Mouse (Mus musculus): ENCODE measurements around the gene Add3. TPM values are rescaled to one million over a fixed set of nuclear protein-coding genes. Genes with fewer than 3 reads are reported as not detected.

Add3 gene
- polyA plus RNA-seq, 1 experiment from 2014 or later: 29.9 TPM

DNA sequence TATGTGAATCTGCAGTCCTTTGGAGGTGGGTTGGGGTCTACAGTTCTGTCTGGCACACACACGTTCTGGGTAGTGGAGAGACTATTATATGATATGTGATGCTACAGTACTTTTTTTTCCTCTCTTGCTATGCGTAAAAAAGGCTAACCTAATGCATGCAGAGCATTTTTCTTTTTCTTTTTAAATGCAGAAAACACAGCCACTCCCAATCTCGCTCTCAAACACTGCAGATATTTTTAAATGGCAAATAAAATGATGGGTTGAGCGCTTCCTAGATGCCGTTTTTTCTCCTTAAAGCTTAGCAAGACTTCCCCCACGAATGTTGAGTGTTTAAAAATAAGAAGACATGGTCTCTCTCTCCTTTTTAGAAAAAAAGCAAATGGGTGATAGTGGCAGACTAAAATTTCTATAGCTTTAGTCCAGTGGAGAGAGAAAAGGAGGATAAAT lies 584 bp downstream of the Add3 start:
- Histone ChIP-seq H3K36me3 (no peaks in the 10 kb centered on the region), H3K9ac (replicated peaks) (peak overlapping the region; percentile 57), H3K27ac (replicated peaks) (peak overlapping the region; percentile 76), H3K27me3 (no peaks in the 10 kb centered on the region), H3K4me1 (peaks cover 33% of the 10 kb centered on the region), H3K9me3 (no peaks in the 10 kb centered on the region), H3K4me2 (replicated peaks) (peak overlapping the region; percentile 97), H3K4me3 (peak overlapping the region; percentile 91)
- 5% methylated on average over 6 of the region's 6 CpGs for WGBS
- no peak for ATAC-seq (replicated peaks)

GRCm38 (mm10) chr19:53141251-53142072 lies 1.2 kb downstream of the Add3 start:
- peaks cover 33% of the 10 kb centered on the region for H3K4me1 ChIP-seq
- ATAC-seq (replicated peaks): no peak; the same call in 1 of the 2 replicates

GRCm38 (mm10) chr19:53142190-53143107 lies 2.2 kb downstream of the Add3 start:
- H3K4me1 ChIP-seq: peaks cover 30% of the 10 kb centered on the region
- H3K27me3 ChIP-seq: no peaks in the 10 kb centered on the region
- ATAC-seq (replicated peaks): peak; percentile 94
- no peaks in the 10 kb centered on the region for H3K36me3 ChIP-seq
- H3K4me3 ChIP-seq: peak overlapping the region; percentile 91
- H3K9me3 ChIP-seq: no peaks in the 10 kb centered on the region
- peak overlapping the region; percentile 76 for H3K9ac ChIP-seq (replicated peaks)
- H3K4me2 ChIP-seq (replicated peaks): peak overlapping the region; percentile 97
- under 1% methylated on average over 84 of the region's 84 CpGs for WGBS
- peak overlapping the region; percentile 54 for H3K27ac ChIP-seq (replicated peaks)

More at GRCm38 (mm10) chr19:53141251-53142072, 1.2 kb downstream of the Add3 start:
- peak overlapping the region; percentile 91 for H3K4me3 ChIP-seq
- peak overlapping the region; percentile 76 for H3K9ac ChIP-seq (replicated peaks)
- peak overlapping the region; percentile 76 for H3K27ac ChIP-seq (replicated peaks)
- no peaks in the 10 kb centered on the region for H3K9me3 ChIP-seq
- 1% methylated on average over 23 of the region's 23 CpGs for WGBS
- H3K36me3 ChIP-seq: no peaks in the 10 kb centered on the region
- H3K4me2 ChIP-seq (replicated peaks): peak overlapping the region; percentile 97
- H3K27me3 ChIP-seq: no peaks in the 10 kb centered on the region

GRCm38 (mm10) chr19:53143108-53143971 lies 3.1 kb downstream of the Add3 start:
- no peaks in the 10 kb centered on the region for H3K36me3 ChIP-seq
- peak overlapping the region; percentile 91 for H3K4me3 ChIP-seq
- no peak for ATAC-seq (replicated peaks)
- H3K4me1 ChIP-seq: peaks cover 30% of the 10 kb centered on the region
- no peaks in the 10 kb centered on the region for H3K9me3 ChIP-seq
- WGBS: under 1% methylated on average over 48 of the region's 48 CpGs
- peak overlapping the region; percentile 97 for H3K4me2 ChIP-seq (replicated peaks)
- peak overlapping the region; percentile 54; the same call in 1 of the 2 replicates for H3K27ac ChIP-seq (replicated peaks)
- H3K27me3 ChIP-seq: no peaks in the 10 kb centered on the region
- peak overlapping the region; percentile 76 for H3K9ac ChIP-seq (replicated peaks)

DNA sequence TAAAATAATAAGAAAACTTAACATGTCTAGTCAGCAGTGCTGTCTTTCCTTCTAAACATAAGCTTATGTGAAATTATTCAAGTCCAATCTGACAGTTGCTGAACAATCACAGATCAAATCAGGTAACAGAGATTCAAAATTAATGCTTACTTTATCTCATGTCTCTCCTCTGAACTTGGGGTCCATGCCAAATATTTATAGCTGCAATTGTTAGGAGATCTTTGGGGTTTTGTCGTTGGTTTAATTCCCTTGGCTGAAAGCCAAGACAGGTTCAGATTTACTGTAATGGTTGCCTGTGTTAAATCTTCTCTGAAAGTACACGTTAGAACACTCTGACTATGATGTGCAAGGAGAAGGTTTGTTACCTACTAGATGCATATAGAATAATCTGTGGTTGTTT lies 4.8 kb downstream of the Add3 start:
- 9% methylated on average over 2 of the region's 2 CpGs for WGBS
- Histone ChIP-seq H3K9ac (replicated peaks) (no peak overlapping the region), H3K36me3 (no peaks in the 10 kb centered on the region), H3K27me3 (no peaks in the 10 kb centered on the region), H3K4me2 (replicated peaks) (no peak overlapping the region), H3K27ac (replicated peaks) (no peak overlapping the region), H3K9me3 (no peaks in the 10 kb centered on the region), H3K4me1 (peaks cover 30% of the 10 kb centered on the region), H3K4me3 (no peak overlapping the region)
- ATAC-seq (replicated peaks): no peak

GRCm38 (mm10) chr19:53149381-53149780 lies 9.1 kb downstream of the Add3 start:
- no peaks in the 10 kb centered on the region for H3K36me3 ChIP-seq
- 12% methylated on average over 3 of the region's 3 CpGs for WGBS
- H3K4me3 ChIP-seq: no peak overlapping the region
- no peaks in the 10 kb centered on the region for H3K9me3 ChIP-seq
- peaks cover under 1% of the 10 kb centered on the region; the same call in 1 of the 2 replicates for H3K4me1 ChIP-seq
- H3K27me3 ChIP-seq: no peaks in the 10 kb centered on the region
- no peak for ATAC-seq (replicated peaks)
- no peak overlapping the region for H3K9ac ChIP-seq (replicated peaks)
- H3K4me2 ChIP-seq (replicated peaks): no peak overlapping the region
- no peak overlapping the region for H3K27ac ChIP-seq (replicated peaks)

- Histone ChIP-seq H3K27me3 (no peaks in the 10 kb centered on the region), H3K9ac (replicated peaks) (no peak overlapping the region), H3K4me1 (no peaks in the 10 kb centered on the region), H3K27ac (replicated peaks) (no peak overlapping the region), H3K9me3 (no peaks in the 10 kb centered on the region), H3K4me3 (no peak overlapping the region), H3K4me2 (replicated peaks) (no peak overlapping the region), H3K36me3 (no peaks in the 10 kb centered on the region)
- ATAC-seq (replicated peaks): no peak
- 85% methylated on average over 4 of the region's 4 CpGs for WGBS
Measured at GRCm38 (mm10) chr19:53152451-53152850, 12.2 kb downstream of the Add3 start.

DNA sequence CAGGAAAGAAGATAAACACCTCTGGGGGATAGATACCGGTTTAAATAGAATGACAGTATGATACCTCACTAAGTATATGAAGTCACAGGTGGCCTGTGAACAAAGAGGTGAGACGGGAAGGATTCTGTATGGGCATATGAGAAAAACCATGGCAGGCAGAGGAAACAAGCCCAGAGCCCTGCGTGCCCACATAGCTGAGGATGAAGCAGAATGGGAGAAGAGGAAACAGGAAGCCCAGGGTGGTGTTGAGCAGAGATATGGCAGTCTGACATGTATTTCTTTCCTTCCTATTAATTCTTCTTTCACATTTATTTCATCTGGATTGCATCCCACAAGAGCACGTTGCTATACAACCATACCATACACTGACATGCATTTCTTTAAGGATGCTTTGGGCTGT lies 12.9 kb downstream of the Add3 start:
- no peaks in the 10 kb centered on the region for H3K9me3 ChIP-seq
- 85% methylated on average over 4 of the region's 4 CpGs for WGBS
- H3K4me2 ChIP-seq (replicated peaks): no peak overlapping the region
- no peak overlapping the region for H3K27ac ChIP-seq (replicated peaks)
- no peak for ATAC-seq (replicated peaks)
- H3K36me3 ChIP-seq: no peaks in the 10 kb centered on the region
- H3K9ac ChIP-seq (replicated peaks): no peak overlapping the region
- H3K4me1 ChIP-seq: no peaks in the 10 kb centered on the region
- no peak overlapping the region for H3K4me3 ChIP-seq
- no peaks in the 10 kb centered on the region for H3K27me3 ChIP-seq

DNA sequence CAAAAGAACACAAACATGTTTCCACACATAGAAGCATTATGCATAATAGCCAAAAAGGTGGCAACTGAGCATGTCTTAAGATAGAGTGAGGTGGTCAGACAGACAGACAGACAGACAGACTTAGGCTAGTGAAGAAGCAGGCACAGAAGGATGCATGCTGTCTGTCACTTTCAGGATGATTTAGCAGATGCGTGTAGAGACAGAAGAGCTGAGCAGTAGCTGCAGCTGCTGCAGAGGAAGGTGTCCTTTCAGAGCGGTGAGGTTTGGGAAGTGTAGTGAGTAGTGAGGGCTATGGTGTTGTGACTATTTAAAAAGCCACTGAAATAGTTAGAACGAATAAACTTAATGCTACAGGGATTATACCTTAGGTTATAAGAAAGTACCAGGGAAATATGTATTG lies 13.9 kb downstream of the Add3 start:
- Histone ChIP-seq H3K27me3 (no peaks in the 10 kb centered on the region), H3K27ac (replicated peaks) (no peak overlapping the region), H3K9ac (replicated peaks) (no peak overlapping the region), H3K4me1 (no peaks in the 10 kb centered on the region), H3K36me3 (no peaks in the 10 kb centered on the region), H3K4me3 (no peak overlapping the region), H3K4me2 (replicated peaks) (no peak overlapping the region), H3K9me3 (no peaks in the 10 kb centered on the region)
- 84% methylated on average over 3 of the region's 3 CpGs for WGBS
- no peak for ATAC-seq (replicated peaks)

GRCm38 (mm10) chr19:53156361-53156760 lies 16.1 kb downstream of the Add3 start:
- no peaks in the 10 kb centered on the region for H3K9me3 ChIP-seq
- no peak overlapping the region for H3K4me3 ChIP-seq
- H3K4me1 ChIP-seq: no peaks in the 10 kb centered on the region
- H3K4me2 ChIP-seq (replicated peaks): no peak overlapping the region
- no peak overlapping the region for H3K27ac ChIP-seq (replicated peaks)
- H3K9ac ChIP-seq (replicated peaks): no peak overlapping the region
- no peaks in the 10 kb centered on the region for H3K27me3 ChIP-seq
- H3K36me3 ChIP-seq: no peaks in the 10 kb centered on the region
- ATAC-seq (replicated peaks): no peak
- WGBS: 84% methylated on average over 3 of the region's 3 CpGs

- Histone ChIP-seq H3K27me3 (no peaks in the 10 kb centered on the region), H3K27ac (replicated peaks) (no peak overlapping the region), H3K9ac (replicated peaks) (no peak overlapping the region), H3K4me3 (no peak overlapping the region), H3K36me3 (no peaks in the 10 kb centered on the region), H3K9me3 (no peaks in the 10 kb centered on the region), H3K4me2 (replicated peaks) (no peak overlapping the region), H3K4me1 (no peaks in the 10 kb centered on the region)
- 83% methylated on average over 5 of the region's 5 CpGs for WGBS
- ATAC-seq (replicated peaks): no peak
Measured at GRCm38 (mm10) chr19:53157176-53157575, 16.9 kb downstream of the Add3 start.

All from forebrain, embryonic 15.5 days (tissue).